Mouse (Mus musculus) cortical plate, adult 2 months (tissue): ENCODE results near the gene Zfp12.

Experiments used
- CTCF ChIP-seq: fragments of 200-500 bp; IDR thresholded peaks from 2 replicates; pipeline ENCODE4 v1.5.1; 2011; ENCODE audit warnings: mild to moderate bottlenecking, control low read depth, low read length; ENCODE audit not compliant: insufficient read depth; ENCODE audit errors: extremely low read depth
- POLR2A ChIP-seq: fragments of 200-500 bp; IDR thresholded peaks from 2 replicates; pipeline ENCODE4 v1.6.1; 2011; ENCODE audit warnings: mild to moderate bottlenecking, low read length, control low read depth; ENCODE audit not compliant: insufficient read depth; ENCODE audit errors: extremely low read depth

GRCm38 (mm10) chr5:143205015-143205414 is 29.9 kb upstream of the Zfp12 start:
- TF ChIP-seq CTCF (0 out of 2 replicates have a peak, but pooled peaks have one; percentile 2), POLR2A (no peak)
